Mouse (Mus musculus): ENCODE measurements around the gene Acaa1b. TPM values are rescaled to one million over a fixed set of nuclear protein-coding genes. Genes with fewer than 3 reads are reported as not detected.

The Acaa1b gene
- 1 to 10 TPM in 1 of 4 experiments, under 1 TPM in 3; 0.72 to 1.3 (median 0.81) TPM for total RNA-seq (2022)

- peak; percentile 56 to 69 for DNase-seq (ENCODE audit: low spot score in 2 of 2)
Observed at GRCm38 (mm10) chr9:119156278-119157201, at the start of gene Acaa1b. Gene Acaa1b, minus strand, starts transcription at chr9:119157093.

- DNase-seq (ENCODE audit: low spot score in 2 of 2): no peak
Observed at GRCm38 (mm10) chr9:119206666-119207065, 49.8 kb upstream of the Acaa1b start.

- DNase-seq (ENCODE audit: low spot score in 2 of 2): no peak
Observed at GRCm38 (mm10) chr9:119205756-119206155, 48.9 kb upstream of the Acaa1b start.

GRCm38 (mm10) chr9:119203617-119204016 is 46.7 kb upstream of the Acaa1b start:
- no peak for DNase-seq (ENCODE audit: low spot score in 2 of 2)

GRCm38 (mm10) chr9:119201653-119202052 is 44.8 kb upstream of the Acaa1b start:
- DNase-seq (ENCODE audit: low spot score in 2 of 2): no peak

GRCm38 (mm10) chr9:119199151-119199861 is 42.4 kb upstream of the Acaa1b start:
- no peak for DNase-seq (ENCODE audit: low spot score in 2 of 2)

- no peak for DNase-seq (ENCODE audit: low spot score in 2 of 2)
Observed at GRCm38 (mm10) chr9:119192202-119192990, 35.5 kb upstream of the Acaa1b start.

GRCm38 (mm10) chr9:119181241-119181728 is 24.4 kb upstream of the Acaa1b start:
- DNase-seq (ENCODE audit: low spot score in 2 of 2): peak in 1 of 2 experiments; percentile 22

GRCm38 (mm10) chr9:119179292-119179691 is 22.4 kb upstream of the Acaa1b start:
- no peak for DNase-seq (ENCODE audit: low spot score in 2 of 2)

GRCm38 (mm10) chr9:119167608-119168007 is 10.7 kb upstream of the Acaa1b start:
- no peak for DNase-seq (ENCODE audit: low spot score in 2 of 2)

GRCm38 (mm10) chr9:119165548-119165947 is 8.7 kb upstream of the Acaa1b start:
- no peak for DNase-seq (ENCODE audit: low spot score in 2 of 2)

GRCm38 (mm10) chr9:119164743-119165142 is 7.8 kb upstream of the Acaa1b start:
- DNase-seq (ENCODE audit: low spot score in 2 of 2): no peak

GRCm38 (mm10) chr9:119160689-119161088 is 3.8 kb upstream of the Acaa1b start:
- DNase-seq (ENCODE audit: low spot score in 2 of 2): no peak

GRCm38 (mm10) chr9:119158861-119159260 is 2.0 kb upstream of the Acaa1b start, which contains the start of gene Gm47289:
Gene Gm47289, plus strand, starts transcription at chr9:119159161.
- no peak for DNase-seq (ENCODE audit: low spot score in 2 of 2)

- no peak for DNase-seq (ENCODE audit: low spot score in 2 of 2)
Observed at GRCm38 (mm10) chr9:119155826-119156225, 1.1 kb downstream of the Acaa1b start.

- no peak for DNase-seq (ENCODE audit: low spot score in 2 of 2)
Observed at GRCm38 (mm10) chr9:119155416-119155815, 1.5 kb downstream of the Acaa1b start.

- DNase-seq (ENCODE audit: low spot score in 2 of 2): no peak
Observed at GRCm38 (mm10) chr9:119151751-119152150, 5.1 kb downstream of the Acaa1b start.

GRCm38 (mm10) chr9:119149601-119150000 is 7.3 kb downstream of the Acaa1b start:
- DNase-seq (ENCODE audit: low spot score in 2 of 2): no peak

- no peak for DNase-seq (ENCODE audit: low spot score in 2 of 2)
Observed at GRCm38 (mm10) chr9:119146098-119146770, 10.7 kb downstream of the Acaa1b start.

GRCm38 (mm10) chr9:119145638-119146037 is 11.3 kb downstream of the Acaa1b start:
- no peak for DNase-seq (ENCODE audit: low spot score in 2 of 2)

- DNase-seq (ENCODE audit: low spot score in 2 of 2): no peak
Observed at GRCm38 (mm10) chr9:119145137-119145536, 11.8 kb downstream of the Acaa1b start.

Data from gastrocnemius, adult 8-10 months (tissue).